Mouse (Mus musculus) megakaryocyte, adult 5-6 weeks (primary cell): Measurements from ENCODE around the gene Fyn. TPM values are rescaled to one million over a fixed set of nuclear protein-coding genes. Genes with fewer than 3 reads are reported as not detected.
A peak's percentile ranks its signal among the peaks of the same experiment; 100 is the strongest.

Experiments used
- ATAC-seq: 2 replicates; pipeline ENCODE4 v1.8.0; 2016; ENCODE audit warnings: mild to moderate bottlenecking, inconsistent platforms; ENCODE audit not compliant: poor library complexity, severe bottlenecking
- total RNA-seq, 2 experiments: library from RNA; stranded (forward) in 1 of 2; stranded (reverse) in 1 of 2; fragments of 153-499, 151-499 nt in 1 of 2; fragments of 221-1000, 200-1000 nt in 1 of 2; gene quantifications; 2 replicates each; pipeline versions ENCODE4 v1.2.3 to v1.2.4; 2015 to 2017

Fyn gene
- total RNA-seq, 2 experiments from 2014 or later: 19.5 to 28.9 TPM

- ATAC-seq: no peak
These were observed 71.9 kb downstream of the Fyn start for GRCm38 (mm10) chr10:39440506-39440905.

DNA sequence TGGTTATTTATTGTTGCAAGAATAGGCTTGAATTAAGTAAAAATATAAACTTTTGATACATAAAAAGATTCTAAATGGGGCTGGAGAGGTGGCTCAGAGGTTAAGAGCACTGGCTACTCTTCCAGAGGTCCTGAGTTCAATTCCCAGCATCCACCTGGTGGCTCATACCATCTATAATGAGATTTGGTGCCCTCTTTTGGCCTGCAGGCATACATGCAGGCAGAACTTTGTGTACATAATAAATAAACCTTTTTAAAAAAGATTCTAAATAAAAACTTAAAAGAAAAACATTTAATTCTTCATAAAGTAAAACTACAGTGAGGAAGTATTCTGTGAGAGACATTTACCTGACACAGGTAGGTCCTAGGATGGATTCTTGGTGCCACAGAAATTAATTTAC is 73.0 kb downstream of the Fyn start:
- no peak for ATAC-seq

- peak; percentile 30; the same call in 1 of the 2 replicates for ATAC-seq
These were observed 74.5 kb downstream of the Fyn start for GRCm38 (mm10) chr10:39443122-39443521.

DNA sequence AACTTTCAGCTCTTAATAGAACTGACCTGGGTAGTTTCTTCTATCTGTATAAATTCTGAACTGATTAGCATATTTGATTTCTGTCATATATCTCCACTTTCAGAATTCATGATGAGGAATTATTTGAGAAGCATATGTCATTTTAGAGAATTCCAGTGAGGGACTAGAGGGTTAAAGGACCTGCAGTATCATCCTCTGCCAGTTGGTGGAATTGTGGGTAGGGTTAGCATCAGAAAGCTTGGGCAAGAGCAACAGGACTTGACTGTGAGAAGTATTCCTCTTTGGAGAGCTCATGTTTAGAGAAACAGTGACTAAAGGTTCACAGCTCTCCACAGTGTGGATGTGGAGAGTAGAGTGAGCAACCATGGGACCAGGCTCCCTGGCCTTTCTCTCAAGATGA is 75.3 kb downstream of the Fyn start:
- no peak for ATAC-seq

- no peak for ATAC-seq
These were observed 77.2 kb downstream of the Fyn start for GRCm38 (mm10) chr10:39445870-39446269.

- no peak for ATAC-seq
These were observed 78.1 kb downstream of the Fyn start for GRCm38 (mm10) chr10:39446706-39447105.

GRCm38 (mm10) chr10:39449179-39449578 is 80.5 kb downstream of the Fyn start:
- no peak for ATAC-seq

DNA sequence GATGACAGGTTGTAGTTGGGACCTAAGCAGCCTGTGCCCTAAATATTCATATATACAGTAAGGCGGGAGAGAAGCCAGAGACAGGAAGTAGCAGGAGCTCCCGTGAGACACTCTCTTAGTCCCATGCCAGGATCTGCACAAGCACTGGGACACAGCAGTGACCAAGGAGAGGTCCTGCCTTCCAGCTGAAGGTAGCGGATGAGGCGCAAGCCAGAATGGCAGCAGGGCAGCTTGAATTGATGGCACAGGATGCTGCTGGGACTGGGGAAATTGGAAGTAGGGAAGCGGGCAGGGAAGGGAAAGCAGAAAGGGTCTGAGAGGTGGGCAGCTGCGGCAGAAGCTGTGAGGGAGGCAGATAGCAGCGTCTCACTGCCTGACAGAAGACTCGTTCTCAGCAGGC is 81.7 kb downstream of the Fyn start:
- no peak for ATAC-seq

DNA sequence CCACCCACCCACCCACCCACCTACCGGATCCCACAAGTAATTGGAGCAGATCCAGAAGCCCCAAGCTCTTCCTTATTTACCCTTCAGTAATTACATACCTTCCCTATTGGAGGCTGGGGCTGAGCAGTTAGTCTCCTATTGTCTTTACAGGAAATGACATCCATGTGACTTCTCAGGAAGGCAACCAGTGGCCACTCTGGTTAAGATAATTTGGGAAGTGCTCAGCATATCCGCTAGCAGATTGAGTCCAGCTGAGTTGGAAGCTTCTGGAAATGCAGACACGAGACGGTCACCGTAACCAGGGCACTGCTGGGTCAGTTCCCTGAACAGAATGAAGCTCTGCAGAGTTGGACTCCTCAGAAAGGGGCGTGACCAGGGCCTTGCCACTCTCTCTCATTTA is 82.4 kb downstream of the Fyn start:
- no peak for ATAC-seq

GRCm38 (mm10) chr10:39451918-39452624 is 83.4 kb downstream of the Fyn start:
- no peak for ATAC-seq

- no peak for ATAC-seq
These were observed 86.7 kb downstream of the Fyn start for GRCm38 (mm10) chr10:39455344-39455743.

- ATAC-seq: 0 out of 2 replicates have a peak, but pooled peaks have one; percentile 33
These were observed 87.4 kb downstream of the Fyn start for GRCm38 (mm10) chr10:39455857-39456620.

DNA sequence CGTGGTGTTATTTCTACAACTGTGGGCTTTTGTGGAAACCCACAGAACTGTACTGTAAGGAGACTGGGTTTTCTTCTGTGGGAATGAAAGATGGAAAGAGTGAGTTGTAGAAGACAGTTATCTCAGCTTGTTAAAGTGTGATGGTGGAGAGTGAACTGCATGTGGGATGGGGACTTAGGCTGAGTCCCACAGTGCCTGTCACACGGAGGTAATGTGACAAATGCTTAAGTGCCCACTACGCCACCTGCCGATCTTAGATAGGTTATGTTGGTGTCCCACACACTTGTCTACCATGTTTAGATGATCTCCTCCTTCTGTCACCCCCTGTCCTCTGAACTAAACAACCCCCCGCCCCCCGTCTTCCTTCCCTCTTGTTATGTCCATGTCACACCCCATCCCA is 88.1 kb downstream of the Fyn start:
- ATAC-seq: no peak

- ATAC-seq: no peak
These were observed 88.6 kb downstream of the Fyn start for GRCm38 (mm10) chr10:39457281-39457680.

DNA sequence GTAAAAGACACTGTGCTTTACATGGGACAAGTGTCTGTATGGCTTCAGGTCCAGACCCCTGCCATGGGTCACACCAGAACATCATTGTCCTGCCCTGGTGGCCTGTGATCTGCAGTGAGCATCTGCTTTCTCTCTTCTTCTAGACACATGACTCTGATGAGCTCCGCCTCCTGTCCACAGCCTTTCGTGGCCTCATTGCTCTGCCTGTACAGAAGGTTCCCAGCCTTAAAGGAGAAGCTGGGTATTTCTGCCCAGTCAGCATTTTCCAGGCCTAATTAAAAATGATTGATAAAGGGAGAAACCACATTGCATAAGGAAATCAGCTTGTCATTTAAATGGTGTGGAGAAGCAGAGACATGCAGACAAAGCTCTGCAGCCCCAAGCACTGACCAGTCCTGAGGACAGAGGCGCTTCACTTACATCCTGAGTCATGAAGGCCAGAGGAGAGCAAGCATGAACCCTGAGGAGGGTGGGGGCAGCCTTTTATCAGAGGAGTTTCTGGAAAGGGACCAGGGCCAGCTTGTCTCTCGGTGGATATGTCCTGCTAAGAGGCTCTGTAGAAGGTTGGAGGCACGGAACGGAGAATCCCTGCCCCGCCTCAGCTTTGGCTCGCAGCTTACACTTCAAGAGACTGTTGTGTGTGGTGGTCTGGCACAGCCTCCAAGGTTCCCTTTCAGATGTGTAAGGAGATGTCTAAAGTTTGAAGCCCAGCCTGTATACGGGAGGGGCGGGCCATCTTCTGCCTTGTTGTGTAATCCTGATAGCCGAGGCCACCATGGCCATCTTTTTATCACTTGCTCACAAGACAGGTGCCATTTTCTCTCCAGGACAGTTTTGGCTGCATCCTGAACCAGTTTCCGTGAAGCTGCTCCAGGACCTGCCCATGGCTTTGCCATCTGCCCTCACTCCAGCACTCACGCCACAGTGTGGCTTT is 90.4 kb downstream of the Fyn start:
- peak; percentile 53 for ATAC-seq

GRCm38 (mm10) chr10:39460621-39461020 is 92.0 kb downstream of the Fyn start:
- no peak for ATAC-seq

DNA sequence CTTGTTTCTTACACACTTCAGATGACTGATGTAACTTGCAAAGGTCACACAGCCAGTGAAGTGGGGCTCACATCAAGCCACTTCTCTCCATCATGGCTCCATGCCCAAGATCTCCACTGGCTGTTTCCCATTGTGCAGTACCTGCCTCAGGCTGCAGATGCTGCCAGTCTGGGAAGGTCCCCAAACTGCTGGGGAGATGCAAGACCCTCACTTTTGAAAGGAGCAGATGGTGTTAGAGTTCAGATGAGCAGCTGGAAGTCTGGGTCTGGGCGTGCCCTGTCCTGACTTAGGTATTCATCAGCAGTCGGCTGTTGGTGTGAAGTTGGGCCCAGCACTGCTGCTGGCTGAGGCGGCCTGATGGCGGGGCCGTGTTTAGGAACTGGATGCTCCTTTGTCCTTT is 93.3 kb downstream of the Fyn start:
- ATAC-seq: no peak

DNA sequence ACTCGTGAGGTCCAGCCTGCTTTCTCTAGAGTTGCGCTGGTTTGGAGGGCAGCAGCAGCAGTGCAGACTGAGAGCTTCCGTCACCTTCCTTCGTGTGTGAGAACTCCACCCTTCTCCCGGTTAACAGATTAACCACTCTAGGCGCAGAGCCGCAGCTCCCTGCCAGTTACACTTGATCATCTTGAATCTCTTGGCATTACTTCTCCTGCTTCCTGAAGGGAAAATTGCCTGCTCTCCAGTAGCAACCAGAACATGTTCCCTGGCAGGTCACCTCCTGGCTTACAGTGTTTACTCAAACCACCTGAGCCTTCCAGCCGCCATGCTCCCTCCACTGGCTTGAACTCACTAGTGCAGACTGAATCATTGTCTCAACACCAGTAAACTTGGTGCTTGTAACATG is 94.1 kb downstream of the Fyn start:
- no peak for ATAC-seq

DNA sequence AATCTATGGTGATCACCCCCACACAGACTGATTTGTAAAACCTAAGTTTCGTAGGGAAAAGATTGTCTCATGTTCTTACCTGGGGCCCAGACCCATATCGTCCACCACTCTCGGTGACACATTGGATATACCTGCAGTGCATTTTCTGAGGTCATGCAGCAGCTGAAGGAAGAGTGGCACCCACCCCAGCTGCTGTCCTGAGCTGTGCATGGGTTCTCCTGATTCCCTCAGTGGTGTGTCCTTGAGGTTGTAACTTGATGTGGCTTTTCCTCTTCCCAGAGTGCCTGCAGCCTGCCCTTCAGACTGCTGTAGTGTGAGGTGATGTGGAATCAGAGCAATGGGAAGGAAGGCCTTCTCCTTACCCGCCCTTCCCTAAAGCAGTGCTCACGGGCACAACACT is 95.7 kb downstream of the Fyn start:
- no peak for ATAC-seq

DNA sequence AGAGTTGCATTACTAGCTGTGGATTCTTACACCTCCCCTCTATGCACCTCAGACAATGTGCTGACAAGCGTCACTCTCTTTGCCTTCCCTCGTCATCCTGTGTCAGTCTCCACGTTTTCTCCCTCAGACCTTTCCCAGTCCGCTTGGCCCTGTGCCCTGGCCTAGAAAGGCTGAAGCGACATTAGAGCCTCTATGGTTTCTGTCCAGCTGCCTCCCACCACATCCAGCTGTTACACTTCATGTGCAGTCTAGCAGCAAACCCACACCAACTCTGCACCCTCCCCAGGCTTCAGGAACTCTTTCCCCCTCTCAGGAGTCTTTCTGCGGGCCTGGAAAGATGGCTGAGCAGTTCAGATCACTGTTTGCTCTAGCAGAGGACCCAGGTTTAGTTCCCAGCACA is 98.7 kb downstream of the Fyn start:
- no peak for ATAC-seq

DNA sequence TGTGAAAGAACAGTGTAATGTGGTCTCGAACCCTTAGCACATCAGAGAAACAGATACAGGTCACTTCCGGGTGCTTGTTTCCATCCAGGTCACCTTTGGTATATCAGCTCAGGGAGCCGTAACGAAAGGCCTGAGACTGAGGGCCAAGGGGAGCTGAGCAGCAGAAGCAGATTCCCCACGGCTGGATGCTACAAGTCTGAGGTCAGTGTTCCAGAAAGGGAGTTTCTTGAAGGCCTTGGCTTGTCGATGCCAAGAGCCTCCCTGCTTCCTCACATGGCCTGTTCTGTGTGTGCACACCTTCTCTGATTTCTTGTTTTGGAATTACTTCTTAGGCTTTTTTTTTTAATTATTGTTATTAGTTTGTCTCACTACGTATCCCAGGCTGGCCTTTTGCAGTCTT is 99.2 kb downstream of the Fyn start:
- ATAC-seq: no peak
